Mouse (Mus musculus) liver, adult (tissue): ENCODE results near the gene Angptl4.

Experiments
- GATA4 ChIP-seq: IDR thresholded peaks from 2 replicates; pipeline ENCODE4 v1.6.1; 2014; ENCODE audit warnings: mild to moderate bottlenecking, low read length; ENCODE audit not compliant: insufficient replicate concordance

The Angptl4 gene

GRCm38 (mm10) chr17:33808192-33808591 lies 26.6 kb upstream of the Angptl4 start:
- TF ChIP-seq GATA4 = no peak

DNA sequence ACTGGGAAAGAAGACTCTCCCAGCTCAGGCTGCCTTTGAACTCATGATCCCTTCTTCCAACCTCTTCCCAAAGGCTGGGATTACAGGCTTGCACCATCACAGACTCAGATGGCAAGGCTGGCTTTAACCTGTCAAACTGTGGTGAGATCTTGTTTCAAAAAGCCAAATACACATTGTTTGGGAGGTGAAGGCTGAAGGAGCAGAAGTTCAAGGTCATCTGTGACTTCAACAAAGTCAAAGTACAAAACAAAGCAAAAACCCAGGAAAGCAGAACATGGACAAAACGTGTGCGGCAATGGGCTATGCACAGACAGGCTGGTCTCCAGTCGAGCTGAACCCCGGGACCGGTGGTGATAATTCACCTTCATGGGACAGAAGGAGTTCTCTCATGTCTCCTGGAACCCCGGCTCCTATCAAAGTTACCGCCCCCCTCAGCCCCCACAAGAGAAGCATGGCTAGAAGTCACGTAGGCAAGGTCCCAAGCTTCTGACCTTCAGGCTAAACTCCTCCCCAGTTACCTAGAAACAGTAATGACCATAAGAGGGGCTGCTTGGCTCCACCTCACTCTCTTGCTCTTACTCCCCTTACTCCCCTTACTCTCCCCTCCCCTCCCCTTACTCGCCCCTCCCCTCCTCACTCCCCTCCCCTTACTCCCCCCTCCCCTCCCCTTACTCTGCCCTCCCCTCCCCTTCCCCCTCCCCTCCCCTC lies 25.7 kb upstream of the Angptl4 start:
- TF ChIP-seq GATA4 = no peak

DNA sequence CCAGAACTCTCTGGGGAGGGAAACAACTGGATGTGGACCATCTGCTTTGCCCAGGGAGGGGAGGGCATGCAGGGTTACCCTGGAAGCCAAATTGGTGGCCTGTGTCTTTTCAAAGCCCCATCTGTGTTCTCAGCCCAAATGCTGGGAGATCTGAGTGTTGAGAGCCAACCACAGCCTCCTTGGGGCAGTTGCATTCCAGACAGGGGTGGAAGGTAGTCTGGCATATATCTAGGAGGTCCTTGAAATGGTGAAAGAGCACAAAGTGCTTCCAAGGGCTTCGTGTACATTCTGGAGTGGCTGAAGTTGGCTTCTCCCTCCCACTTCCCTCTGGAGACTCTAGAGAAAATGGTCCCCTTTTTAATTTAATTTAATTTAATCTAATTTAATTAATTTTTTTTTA lies 23.1 kb upstream of the Angptl4 start:
- TF ChIP-seq GATA4 = no peak

- TF ChIP-seq GATA4 = no peak
Measured at GRCm38 (mm10) chr17:33804205-33804604, 22.6 kb upstream of the Angptl4 start.

GRCm38 (mm10) chr17:33802221-33802620 lies 20.6 kb upstream of the Angptl4 start:
- TF ChIP-seq GATA4 = no peak

GRCm38 (mm10) chr17:33799277-33799676 lies 17.6 kb upstream of the Angptl4 start:
- no peak for TF ChIP-seq GATA4

DNA sequence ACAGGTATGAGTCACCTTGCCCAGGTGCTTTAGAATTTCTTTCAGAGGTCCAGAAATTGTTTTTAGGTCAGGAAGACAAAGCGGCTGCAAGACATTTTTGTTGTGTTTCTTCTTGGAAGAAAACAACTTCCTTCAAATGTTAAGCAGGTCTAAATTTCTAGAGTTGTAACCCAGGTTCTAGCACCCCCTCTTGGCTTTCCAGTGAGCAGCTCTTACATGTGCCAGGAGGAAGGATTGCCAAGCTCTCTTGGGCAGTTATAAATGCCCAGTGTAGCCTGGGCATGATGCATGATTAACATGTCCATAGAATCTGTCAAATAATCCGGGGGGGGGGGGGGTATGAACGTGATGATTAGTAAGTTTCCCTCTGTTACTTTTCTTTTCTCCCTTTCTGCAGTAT lies 16.7 kb upstream of the Angptl4 start:
- TF ChIP-seq GATA4 = no peak

GRCm38 (mm10) chr17:33788732-33789131 lies 7.1 kb upstream of the Angptl4 start:
- TF ChIP-seq GATA4 = peak; percentile 100

DNA sequence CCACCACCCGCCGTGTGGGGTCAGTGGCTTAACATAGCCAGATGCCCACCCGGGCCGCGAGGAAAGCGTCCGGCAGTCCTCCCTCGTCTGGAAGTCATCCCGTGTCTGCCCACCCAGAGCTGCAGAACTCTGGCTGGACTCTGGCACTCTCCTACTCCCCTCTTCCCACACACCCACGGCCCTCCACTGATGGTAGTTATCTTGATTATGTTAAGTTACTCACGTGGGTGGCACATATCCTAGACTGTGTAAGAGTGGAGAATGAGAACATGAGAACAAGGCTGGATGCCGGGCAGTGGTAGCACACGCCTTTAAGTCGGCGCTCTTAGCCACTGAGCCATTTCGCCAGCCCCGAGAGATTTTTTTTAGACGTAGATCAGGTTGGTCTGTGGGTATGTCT lies 4.7 kb upstream of the Angptl4 start:
- no peak for TF ChIP-seq GATA4

- TF ChIP-seq GATA4 = no peak
Measured at GRCm38 (mm10) chr17:33784939-33785338, 3.3 kb upstream of the Angptl4 start.

DNA sequence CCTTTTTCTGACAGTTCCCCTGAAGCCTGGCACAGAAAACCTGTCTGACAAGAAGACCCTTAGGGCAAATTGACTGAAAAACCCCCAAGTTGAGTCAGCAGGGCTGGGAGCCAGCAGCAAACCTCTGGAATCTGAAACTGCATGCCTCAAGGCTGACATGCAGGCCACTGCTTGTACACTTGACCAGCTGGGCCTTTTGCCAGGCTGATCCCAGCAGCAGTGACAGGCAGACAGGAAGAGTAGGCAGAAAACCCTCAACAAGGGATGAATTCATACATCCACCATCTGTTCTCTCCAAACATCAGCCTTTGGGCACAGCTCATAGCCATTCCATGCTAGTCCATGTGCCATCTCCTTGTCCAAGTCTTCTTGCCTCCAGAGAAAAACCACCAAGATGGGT lies 1.8 kb upstream of the Angptl4 start:
- no peak for TF ChIP-seq GATA4

- TF ChIP-seq GATA4 = no peak
Measured at GRCm38 (mm10) chr17:33782067-33782466, 437 bp upstream of the Angptl4 start.

DNA sequence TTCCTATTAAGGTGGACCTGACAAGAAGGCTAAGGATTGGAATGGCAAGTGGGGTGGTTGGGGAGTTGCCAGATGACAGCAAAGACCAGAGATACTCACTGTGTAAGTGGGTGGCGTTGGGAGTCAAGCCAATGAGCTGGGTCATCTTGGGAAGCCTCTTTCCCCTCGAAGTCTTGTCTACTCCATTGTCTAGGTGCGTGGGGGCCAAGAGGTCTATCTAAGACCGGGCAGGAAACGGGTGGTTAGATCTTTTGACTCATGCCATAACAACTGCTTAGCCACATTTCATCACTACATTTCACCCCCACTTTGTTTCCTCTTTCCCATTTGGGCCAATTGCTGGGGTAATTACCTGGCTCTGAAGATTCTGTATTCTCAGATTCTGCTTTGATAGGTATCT lies 1.2 kb downstream of the Angptl4 start:
- TF ChIP-seq GATA4 = no peak

DNA sequence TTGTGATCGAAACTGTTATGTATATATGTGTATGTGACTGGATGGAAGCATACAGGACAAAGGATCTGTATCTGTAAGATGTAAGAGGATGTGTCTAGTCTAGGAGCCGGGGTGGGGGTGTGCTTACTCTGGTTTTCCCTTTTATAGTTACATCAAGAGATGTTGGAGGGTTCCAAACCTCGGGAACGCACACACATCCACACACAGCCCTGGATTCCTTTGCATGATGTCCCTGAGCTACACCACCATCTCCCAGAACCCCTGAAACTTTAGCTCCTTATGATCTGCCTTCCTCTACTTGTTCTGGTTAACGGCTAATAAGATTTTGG lies 1.7 kb downstream of the Angptl4 start:
- TF ChIP-seq GATA4 = no peak

- no peak for TF ChIP-seq GATA4
Measured at GRCm38 (mm10) chr17:33779271-33779966, 2.2 kb downstream of the Angptl4 start.

DNA sequence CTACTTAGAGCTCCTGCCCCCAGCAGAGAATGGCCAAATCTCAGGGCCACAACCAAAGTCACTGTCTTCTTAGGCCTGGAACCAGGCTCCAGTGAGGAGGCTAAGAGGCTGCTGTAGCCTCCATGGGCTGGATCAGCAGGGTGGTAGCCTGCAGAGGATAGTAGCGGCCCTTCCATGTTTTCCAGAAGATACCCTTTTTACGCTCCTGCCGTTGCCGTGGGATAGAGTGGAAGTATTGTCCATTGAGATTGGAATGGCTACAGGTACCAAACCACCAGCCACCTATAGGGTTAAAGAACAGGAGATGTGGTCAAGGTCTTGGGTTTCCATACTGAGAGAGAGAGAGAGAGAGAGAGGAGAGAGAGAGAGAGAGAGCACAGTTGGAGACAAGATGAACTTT lies 6.3 kb downstream of the Angptl4 start:
- no peak for TF ChIP-seq GATA4
